Mouse (Mus musculus) thymus, postnatal 25 days (tissue): Measurements from ENCODE around the gene Tbc1d8b.

ENCODE experiments used
- DNase-seq: peaks from one replicate; pipeline ENCODE4 v3.0.0; 2022

The Tbc1d8b gene

DNA sequence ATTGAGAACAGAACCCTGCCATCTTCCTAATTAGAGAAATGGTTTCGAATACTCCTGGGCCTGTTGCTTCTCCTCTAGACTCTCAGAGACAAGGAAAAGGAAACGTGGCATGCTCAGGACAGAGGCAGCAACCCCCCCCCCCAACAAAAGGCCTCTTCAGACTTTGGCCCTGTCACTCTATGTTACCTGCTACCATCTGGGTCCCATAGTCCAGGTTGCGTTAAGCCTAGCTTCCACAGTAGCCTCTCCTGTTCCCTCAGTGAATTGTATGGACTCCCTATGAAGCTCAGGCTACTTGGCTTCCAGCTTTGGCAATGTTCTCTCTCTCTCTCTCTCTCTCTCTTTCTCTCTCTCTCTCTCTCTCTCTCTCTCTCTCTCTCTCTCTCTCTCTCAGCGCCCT lies 96.8 kb downstream of the Tbc1d8b start:
- DNase-seq, result no peak

DNA sequence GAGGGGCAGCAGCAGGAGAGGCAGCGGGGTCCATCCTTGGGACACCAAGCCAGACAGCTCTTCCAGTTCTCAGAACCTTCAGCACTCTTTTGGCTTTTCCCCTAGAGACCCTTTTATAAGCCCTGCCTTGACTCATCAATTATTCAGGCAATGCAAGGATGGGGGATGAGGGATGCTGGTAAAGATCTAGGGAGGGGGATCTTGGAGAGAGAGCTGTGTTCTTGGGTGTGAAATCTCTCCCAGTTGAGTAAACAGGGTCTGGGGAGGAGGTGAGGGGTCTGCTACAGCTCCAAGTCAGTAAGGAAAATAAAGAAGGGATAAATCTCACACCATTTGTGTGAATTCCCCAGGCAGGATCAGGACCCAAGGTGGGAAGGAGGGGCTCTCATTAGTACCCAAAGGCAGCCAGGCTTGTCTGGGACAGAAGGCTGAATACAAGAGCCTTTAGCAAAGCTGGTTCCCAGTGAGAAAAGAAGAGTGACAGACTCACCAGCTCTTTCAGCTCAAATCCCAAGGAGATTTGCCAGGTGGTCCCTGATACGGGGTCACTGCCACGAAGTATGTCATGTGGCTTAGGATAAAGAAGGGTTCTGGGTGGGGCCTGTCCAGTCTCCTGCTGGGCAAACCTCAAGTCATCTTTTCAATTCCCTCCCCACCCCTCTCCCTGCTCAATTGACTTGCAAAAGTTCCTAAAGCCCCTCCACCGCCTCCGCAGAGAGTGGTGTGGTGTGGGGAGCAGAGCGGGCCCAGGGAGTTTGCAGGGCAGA lies 97.7 kb downstream of the Tbc1d8b start, which contains the start of gene Ripply1:
Ripply1 (minus strand) TSS at position 76 of the 767 bp plus-strand sequence.
- DNase-seq, result no peak

DNA sequence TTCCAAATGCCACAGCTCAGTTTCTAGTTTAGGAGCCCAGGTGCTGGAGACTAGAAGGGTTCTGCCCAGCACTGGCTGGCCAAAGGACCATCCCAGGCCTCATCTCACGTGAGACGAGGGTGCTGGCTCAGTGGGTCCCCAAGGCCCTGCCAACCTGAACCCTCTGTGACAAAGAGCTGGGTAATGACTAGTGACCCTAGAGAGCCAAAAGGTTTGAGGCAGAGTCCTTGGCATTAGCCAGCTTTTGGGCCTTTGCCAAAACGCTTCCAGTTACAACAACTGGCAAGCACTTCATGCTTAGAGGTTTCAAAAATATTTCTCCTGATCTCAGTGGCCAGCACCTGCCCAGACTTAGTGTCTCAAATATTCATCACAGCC lies 98.2 kb downstream of the Tbc1d8b start:
- DNase-seq, result no peak

DNA sequence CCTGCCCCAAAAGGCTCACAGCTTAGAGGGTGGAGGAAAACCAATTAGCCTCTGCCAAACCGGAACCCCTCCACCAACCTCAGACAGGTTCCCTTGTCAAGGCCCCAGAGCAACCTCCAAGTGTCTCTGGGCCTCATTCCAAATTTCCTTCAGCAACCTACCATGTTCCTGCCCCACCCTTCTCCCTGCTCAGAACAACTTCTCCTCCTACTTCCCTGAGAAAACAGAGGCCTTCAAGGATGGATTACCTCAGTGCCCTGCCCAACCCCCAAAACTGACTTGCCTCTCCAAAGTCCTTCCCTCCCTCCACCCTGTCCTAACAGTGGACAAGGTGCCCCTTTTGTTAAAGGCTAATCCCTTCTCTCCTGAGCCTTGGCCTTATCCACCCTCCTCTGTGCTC lies 101.0 kb downstream of the Tbc1d8b start:
- no peak for DNase-seq

DNA sequence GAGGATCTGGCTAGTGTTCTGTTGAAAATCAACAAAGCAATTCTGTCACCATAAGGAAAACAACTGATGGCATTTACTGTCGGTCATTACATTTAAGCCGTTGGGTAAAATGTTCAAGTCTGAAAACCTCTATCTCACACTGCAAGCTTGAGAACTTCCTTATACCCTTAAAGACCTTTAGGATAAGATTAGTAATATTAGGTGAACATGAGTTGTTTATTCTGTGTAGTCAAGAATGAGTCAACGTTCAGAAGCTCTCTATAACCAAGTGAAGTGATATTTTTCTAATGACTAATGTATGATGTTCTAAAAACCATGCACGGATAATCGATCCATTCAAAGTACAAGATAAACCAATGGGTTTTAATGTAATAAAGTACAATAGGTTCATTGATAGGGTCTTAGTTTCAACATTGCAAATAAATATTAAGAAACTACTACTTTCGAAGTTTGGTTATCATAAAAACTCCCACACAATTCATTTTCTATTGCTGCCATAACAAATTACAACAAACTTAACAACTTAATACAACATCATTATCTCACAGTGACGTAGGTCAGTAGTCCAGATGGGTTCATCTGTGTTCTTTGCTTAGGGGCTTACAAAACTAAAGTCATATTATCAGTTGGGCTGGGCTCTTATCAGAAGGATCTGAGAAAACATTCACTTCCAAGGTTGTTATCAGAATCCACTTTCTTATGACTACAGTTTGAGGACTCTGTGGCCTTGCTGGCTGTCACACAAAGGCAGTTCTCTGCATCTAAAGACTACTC lies 109.5 kb downstream of the Tbc1d8b start:
- no peak for DNase-seq

DNA sequence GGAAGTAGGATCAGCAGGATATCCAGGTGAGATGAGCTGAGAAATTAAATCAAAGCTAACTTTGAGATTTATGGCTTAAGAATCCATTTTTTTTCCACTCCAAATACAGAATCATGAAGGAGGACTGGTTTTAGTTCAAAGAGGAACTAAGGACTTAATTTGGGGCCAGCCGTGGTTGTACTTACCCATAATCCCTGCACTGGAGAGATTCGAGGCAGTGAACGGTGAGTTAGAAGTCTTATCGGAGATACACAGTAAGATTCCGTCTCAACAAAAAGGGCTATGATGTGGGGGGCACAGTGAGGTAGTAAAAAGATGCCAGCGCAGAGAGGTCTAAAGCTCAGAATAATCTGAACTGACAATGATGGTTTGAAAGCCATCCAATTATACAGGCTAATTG lies 111.2 kb downstream of the Tbc1d8b start:
- no peak for DNase-seq

DNA sequence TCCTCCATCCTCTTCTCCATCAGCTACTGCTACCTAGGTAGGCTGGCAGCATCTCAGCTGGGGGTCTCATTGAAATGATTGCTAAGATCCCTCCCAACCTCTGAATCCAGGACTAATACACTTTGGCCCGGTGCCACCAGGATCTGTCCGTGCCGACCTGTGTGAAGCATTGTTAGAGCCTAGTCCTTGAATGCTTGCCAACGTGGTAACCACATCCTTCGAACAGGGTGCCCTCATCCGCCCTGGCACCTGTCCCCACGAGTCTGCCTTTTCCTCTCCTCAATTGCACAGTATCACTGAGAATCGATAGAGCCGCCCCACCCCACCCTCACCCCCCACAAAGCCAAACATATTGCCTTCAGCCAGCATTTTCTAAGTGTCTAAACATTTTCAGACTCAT lies 113.1 kb downstream of the Tbc1d8b start:
- DNase-seq, result peak; percentile 8

DNA sequence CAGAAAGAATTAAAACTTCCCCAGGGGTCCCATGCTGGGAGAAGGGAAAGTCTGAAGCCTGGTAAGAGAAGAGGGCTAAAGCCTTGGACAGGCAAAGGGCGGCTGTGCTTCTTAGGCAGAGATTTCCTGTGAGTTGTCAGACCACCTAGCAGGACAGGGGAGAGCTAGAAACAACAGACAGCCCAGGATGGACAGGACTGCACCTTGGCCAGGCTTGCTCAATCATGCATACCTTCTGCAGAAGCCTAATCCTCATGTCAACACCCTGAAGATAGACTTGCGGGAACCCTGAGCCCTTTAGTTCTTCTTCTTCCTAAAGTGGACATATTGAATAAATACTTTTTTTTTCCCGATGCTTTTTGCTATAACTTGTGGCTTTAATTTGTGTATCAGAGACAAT lies 115.2 kb downstream of the Tbc1d8b start:
- no peak for DNase-seq

DNA sequence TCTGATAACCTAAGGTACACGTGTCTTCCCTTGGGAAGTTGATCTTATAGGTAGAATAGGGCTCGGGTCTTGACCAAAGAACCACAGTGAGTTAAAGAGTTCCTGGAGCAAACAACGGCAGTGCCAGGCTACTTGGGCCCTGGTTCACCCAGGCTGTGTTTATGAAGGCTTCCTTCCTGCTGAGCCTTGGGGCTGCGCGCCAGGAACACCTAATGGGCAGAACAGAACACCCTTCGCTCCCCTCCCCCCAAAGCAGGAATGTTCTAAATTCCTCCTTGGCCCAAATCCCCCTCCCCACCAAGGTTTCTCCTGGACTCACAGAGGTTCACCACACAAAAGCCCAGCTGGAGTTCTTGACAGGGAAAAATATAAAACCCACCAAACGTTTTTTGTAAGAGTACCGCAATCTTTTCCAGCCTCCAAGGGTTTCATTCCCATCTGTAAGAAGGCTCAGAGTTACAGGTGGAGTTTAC lies 115.6 kb downstream of the Tbc1d8b start, which contains the start of gene Cldn2:
Cldn2 (plus strand) TSS at position 423 of the 473 bp plus-strand sequence.
- no peak for DNase-seq
